Mouse (Mus musculus) lung, embryonic 14.5 days (tissue): ENCODE data around the gene Nptn. TPM values are rescaled to one million over a fixed set of nuclear protein-coding genes. Genes with fewer than 3 reads are reported as not detected.

Experiments
- ATAC-seq: fragments of 200-750 bp; cut with Nextera tagmentation; 2 replicates; pipeline ENCODE4 v1.8.0; 2017; ENCODE audit warnings: mild to moderate bottlenecking, moderate TSS enrichment, moderate library complexity; ENCODE audit not compliant: insufficient read depth
- DNase-seq: peaks from one replicate; pipeline ENCODE4 v3.0.0-alpha.2; 2015
- H3K27ac ChIP-seq: fragments of 300-500 bp; sonication (generic); 2 replicates; pipeline ENCODE4 v1.5.1; 2014; ENCODE audit warnings: low read depth, mild to moderate bottlenecking, moderate library complexity
- H3K27me3 ChIP-seq: fragments of 300-500 bp; sonication (generic); 2 replicates; pipeline ENCODE4 v1.6.1; 2014; ENCODE audit warnings: low read length, control low read depth; ENCODE audit not compliant: insufficient read depth
- H3K36me3 ChIP-seq: fragments of 300-500 bp; sonication (generic); 2 replicates; pipeline ENCODE4 v1.6.1; 2014; ENCODE audit warnings: control low read depth; ENCODE audit not compliant: insufficient read depth
- H3K4me1 ChIP-seq: fragments of 300-500 bp; sonication (generic); 2 replicates; pipeline ENCODE4 v1.6.1; 2014; ENCODE audit warnings: antibody characterized with exemption, control low read depth; ENCODE audit not compliant: insufficient read depth
- H3K4me2 ChIP-seq: fragments of 300-500 bp; sonication (generic); 2 replicates; pipeline ENCODE4 v1.6.1; 2014; ENCODE audit warnings: mild to moderate bottlenecking
- H3K4me3 ChIP-seq: fragments of 300-500 bp; sonication (generic); 2 replicates; pipeline ENCODE4 v1.5.1; 2014; ENCODE audit warnings: low read depth, low read length
- H3K9ac ChIP-seq: fragments of 300-500 bp; sonication (generic); 2 replicates; pipeline ENCODE4 v1.6.1; 2014
- H3K9me3 ChIP-seq: fragments of 300-500 bp; sonication (generic); 2 replicates; pipeline ENCODE4 v1.6.1; 2016; ENCODE audit warnings: low read depth, low read length, control low read depth
- CTCF ChIP-seq: IDR thresholded peaks from 2 replicates; pipeline ENCODE4 v1.5.1; 2016; ENCODE audit warnings: antibody characterized with exemption, low read depth
- WGBS: fragments of 180-500 bp; shearing (Covaris S2); extraction: QIAGEN DNeasy Blood & Tissue Kit; methylation state at CpG from one replicate; pipeline ENCODE4 v1.1.7; 2014; 5-methylcytosine and 5-hydroxymethylcytosine counted together
- polyA plus RNA-seq: library from polyadenylated mRNA; unstranded; fragments of >200 nt; fragmentation: Nextera tagmentation; extraction: Ambion mirVana; gene quantifications from 2 replicates; pipeline ENCODE4 v1.2.1, GENCODE M21; 2014

Nptn gene
- polyA plus RNA-seq, 1 experiment from 2014 or later: 124 TPM

DNA sequence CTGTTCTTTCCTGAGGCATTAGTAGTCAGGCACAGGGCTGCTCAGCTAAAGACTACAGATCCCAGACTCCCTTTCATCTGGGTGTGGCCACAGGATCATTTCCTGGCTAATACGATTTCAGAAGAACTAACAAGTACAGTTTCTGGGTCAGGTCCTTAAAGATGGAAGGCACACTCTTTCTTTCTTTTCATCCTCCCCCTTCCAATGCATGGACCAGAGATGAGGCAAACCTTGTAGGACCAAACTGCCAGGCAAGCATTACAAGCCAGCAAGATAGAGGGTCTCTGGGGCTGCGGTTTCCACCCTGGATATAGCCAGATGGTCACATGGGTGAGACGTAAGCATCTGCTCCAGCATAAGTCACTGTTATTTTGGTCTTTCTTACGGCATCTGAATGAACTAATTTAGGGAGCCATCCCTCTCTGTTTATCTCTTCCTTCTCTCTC is 37.1 kb upstream of the Nptn start:
- ATAC-seq (no peak), DNase-seq (no peak)
- no peak overlapping the region for H3K27ac ChIP-seq
- peaks cover 5% of the 10 kb centered on the region; the same call in 1 of the 2 replicates for H3K36me3 ChIP-seq
- no peak for TF ChIP-seq CTCF
- H3K4me1 ChIP-seq: 0 out of 2 replicates have a peak, but pooled peaks cover 5% of the 10 kb centered on the region
- no peak overlapping the region for H3K4me3 ChIP-seq
- H3K4me2 ChIP-seq: 0 out of 2 replicates have a peak overlapping the region, but pooled peaks have one; percentile 10
- H3K27me3 ChIP-seq: no peaks in the 10 kb centered on the region
- no peak overlapping the region for H3K9ac ChIP-seq
- no peaks in the 10 kb centered on the region for H3K9me3 ChIP-seq
- 53% methylated on average over 4 of the region's 4 CpGs for WGBS

DNA sequence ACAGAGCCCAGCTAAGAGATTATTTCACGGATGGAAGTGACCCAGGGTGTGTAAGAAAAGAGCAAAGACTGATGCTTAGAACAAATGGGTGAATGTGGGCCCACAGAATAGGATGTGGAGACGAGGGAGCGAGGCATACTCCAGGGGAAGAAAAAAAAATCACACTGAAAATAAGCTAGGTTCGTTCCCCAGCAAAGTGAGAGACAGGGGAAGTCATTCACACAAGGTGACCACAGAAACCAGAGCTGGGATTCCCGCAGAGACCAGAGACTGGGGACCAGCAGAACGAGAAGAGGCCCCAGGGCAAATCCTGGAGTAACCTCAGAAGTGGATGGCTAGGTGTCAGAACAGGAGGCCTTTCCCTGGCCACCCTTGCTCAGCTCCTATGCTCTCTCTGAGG is 36.6 kb upstream of the Nptn start:
- WGBS: 68% methylated on average over 6 of the region's 6 CpGs
- Histone ChIP-seq H3K27ac (no peak overlapping the region), H3K9me3 (no peaks in the 10 kb centered on the region), H3K27me3 (no peaks in the 10 kb centered on the region), H3K4me3 (no peak overlapping the region), H3K4me1 (0 out of 2 replicates have a peak, but pooled peaks cover 5% of the 10 kb centered on the region), H3K4me2 (no peak overlapping the region), H3K9ac (no peak overlapping the region), H3K36me3 (peaks cover 2% of the 10 kb centered on the region; the same call in 1 of the 2 replicates)
- DNase-seq (no peak), ATAC-seq (no peak)
- TF ChIP-seq CTCF: no peak

DNA sequence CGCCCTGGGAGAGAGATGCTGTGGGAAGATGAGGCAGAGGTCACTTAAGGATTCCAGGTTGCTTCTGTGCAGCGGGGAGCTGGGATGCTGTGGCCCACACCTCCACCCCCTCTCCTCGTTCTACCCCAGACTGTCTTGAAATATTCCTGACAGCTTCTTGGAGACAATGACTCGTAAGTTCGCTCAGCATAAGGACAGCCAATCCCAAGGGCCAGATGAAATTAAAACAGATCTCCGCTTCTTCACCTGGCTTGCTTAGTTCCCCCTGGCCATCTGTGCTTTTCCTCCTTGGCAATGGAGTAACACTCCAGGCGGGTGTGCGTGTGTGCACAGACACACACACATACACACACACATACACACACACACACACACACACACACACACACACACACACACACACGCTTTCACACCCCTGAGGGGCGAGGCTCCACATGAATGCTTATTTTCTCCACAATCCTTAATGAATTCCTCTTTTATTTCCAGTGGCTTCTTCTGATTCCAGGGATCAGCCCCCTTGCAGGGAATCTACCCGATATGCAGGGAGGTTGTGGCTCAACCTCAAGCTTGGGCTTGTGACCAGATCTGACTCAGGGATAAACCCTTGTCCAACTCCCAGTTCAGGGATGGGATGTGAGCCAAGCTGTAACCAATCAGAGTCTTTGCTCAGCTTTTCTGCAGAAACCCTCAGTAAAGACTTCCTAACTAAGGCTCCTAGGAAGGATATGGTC is 35.2 kb upstream of the Nptn start:
- 0 out of 2 replicates have a peak, but pooled peaks cover 5% of the 10 kb centered on the region for H3K4me1 ChIP-seq
- H3K9ac ChIP-seq: no peak overlapping the region
- no peaks in the 10 kb centered on the region for H3K27me3 ChIP-seq
- WGBS: 70% methylated on average over 11 of the region's 11 CpGs
- H3K36me3 ChIP-seq: no peaks in the 10 kb centered on the region
- no peak for TF ChIP-seq CTCF
- ATAC-seq (no peak), DNase-seq (peak; percentile 49)
- H3K4me2 ChIP-seq: no peak overlapping the region
- no peak overlapping the region for H3K4me3 ChIP-seq
- no peak overlapping the region for H3K27ac ChIP-seq
- H3K9me3 ChIP-seq: no peaks in the 10 kb centered on the region

DNA sequence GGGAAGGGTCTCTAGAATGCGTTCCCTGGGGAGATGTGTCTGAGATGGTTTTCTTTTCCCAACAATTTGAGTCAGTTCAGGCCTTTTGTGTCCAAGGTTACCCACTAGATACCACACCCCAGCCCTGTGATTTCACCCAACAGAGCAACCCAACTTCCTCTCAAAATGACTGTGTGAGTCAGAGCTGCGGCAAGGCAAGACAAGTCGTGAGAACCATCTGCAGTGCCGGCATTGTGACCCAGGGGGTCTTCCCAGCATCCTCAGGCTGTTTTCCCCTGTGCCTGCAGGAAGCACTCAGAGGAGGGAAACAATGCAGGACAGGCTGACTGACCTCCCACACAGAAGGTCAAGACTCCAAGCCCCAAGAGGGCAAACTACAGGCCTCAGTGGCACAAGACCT is 33.1 kb upstream of the Nptn start:
- Histone ChIP-seq H3K4me3 (no peak overlapping the region), H3K9me3 (no peaks in the 10 kb centered on the region), H3K27me3 (no peaks in the 10 kb centered on the region), H3K36me3 (no peaks in the 10 kb centered on the region), H3K4me1 (no peaks in the 10 kb centered on the region; the same call in 1 of the 2 replicates), H3K9ac (no peak overlapping the region), H3K27ac (no peak overlapping the region), H3K4me2 (no peak overlapping the region)
- no peak for ATAC-seq
- 45% methylated on average over 4 of the region's 4 CpGs for WGBS
- DNase-seq: no peak
- no peak for TF ChIP-seq CTCF

DNA sequence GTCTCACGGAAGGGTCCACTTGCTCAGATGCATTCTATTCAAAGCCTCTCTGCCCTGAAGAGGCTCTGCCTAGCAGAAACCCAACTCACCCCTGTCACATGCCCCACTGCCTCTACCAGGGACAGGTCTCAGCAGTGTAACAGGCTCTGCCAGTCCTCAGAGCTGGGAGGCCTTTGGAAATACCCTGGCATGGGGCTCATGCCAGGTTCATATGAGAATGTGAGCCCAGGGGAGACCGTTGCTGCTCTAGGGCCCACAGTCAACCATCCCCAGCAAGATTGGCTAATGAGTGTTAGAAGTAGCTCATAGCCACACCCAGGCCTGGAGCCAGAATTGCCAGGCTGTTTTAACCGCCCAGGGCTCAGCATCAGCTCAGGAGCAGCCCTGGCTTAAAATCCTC is 32.3 kb upstream of the Nptn start:
- DNase-seq (no peak), ATAC-seq (no peak)
- no peak overlapping the region for H3K4me3 ChIP-seq
- no peaks in the 10 kb centered on the region; the same call in 1 of the 2 replicates for H3K4me1 ChIP-seq
- no peaks in the 10 kb centered on the region for H3K9me3 ChIP-seq
- H3K9ac ChIP-seq: no peak overlapping the region
- 72% methylated on average over 3 of the region's 3 CpGs for WGBS
- H3K4me2 ChIP-seq: no peak overlapping the region
- no peak overlapping the region for H3K27ac ChIP-seq
- H3K27me3 ChIP-seq: no peaks in the 10 kb centered on the region
- no peak for TF ChIP-seq CTCF
- no peaks in the 10 kb centered on the region for H3K36me3 ChIP-seq

DNA sequence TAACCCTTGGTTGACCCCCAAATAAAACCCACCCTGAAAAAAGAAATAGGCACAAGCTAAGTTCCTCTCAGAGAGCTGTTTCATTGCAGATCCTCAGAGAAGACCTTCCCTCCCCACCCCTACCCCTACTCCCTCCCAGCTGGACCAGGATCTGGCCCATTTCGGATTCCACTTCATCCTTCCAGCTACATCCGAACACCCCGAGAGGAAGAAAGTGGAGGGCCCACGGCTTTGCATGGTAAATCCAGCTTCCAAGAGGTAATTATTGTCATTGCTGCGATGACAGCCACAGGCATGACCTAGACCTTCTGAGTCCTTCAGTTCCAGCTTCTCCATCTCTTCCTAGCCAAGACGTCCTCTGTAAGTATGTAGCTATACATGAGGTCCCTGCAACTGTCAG is 31.1 kb upstream of the Nptn start:
- H3K4me3 ChIP-seq: no peak overlapping the region
- no peak for TF ChIP-seq CTCF
- ATAC-seq: no peak
- H3K36me3 ChIP-seq: no peaks in the 10 kb centered on the region
- no peaks in the 10 kb centered on the region for H3K27me3 ChIP-seq
- DNase-seq: no peak
- no peak overlapping the region for H3K4me2 ChIP-seq
- H3K9me3 ChIP-seq: no peaks in the 10 kb centered on the region
- H3K4me1 ChIP-seq: peaks cover 5% of the 10 kb centered on the region
- no peak overlapping the region for H3K9ac ChIP-seq
- WGBS: 87% methylated on average over 6 of the region's 6 CpGs
- H3K27ac ChIP-seq: no peak overlapping the region

DNA sequence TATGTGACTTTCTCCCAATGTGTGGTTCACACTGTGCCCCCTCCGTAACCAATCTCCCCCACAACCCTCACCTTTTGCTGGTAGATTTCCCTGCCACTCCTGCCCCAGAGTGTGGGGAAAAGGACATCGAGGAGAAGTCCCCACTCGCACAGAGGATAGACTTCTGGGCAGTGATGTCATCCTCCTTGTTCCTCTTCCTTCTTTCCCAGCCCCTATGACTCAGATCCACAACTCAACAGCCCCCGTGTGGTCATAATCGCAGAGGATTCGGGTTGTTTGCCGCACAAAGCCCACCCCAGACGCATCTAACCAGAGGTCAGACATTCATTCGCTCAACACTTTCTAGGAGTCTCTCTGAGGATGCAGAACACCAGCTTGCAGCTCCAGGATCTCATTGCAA is 30.0 kb upstream of the Nptn start:
- H3K36me3 ChIP-seq: no peaks in the 10 kb centered on the region
- H3K4me1 ChIP-seq: peaks cover 5% of the 10 kb centered on the region
- 0 out of 2 replicates have a peak, but pooled peaks have one; percentile 12 for TF ChIP-seq CTCF
- no peak overlapping the region for H3K4me2 ChIP-seq
- no peak overlapping the region for H3K27ac ChIP-seq
- no peak overlapping the region for H3K4me3 ChIP-seq
- no peak for DNase-seq
- WGBS: 64% methylated on average over 9 of the region's 9 CpGs
- ATAC-seq: no peak
- H3K27me3 ChIP-seq: no peaks in the 10 kb centered on the region
- H3K9me3 ChIP-seq: no peaks in the 10 kb centered on the region
- no peak overlapping the region for H3K9ac ChIP-seq
